Mouse (Mus musculus) lung, adult 18-20 months (tissue): ENCODE results near the gene Spi1.

Experiments
- DNase-seq, 2 experiments: peaks; one replicate each; pipeline ENCODE4 v3.0.0; 2022; ENCODE audit warnings: mixed read lengths in 2 of 2

Spi1 gene

DNA sequence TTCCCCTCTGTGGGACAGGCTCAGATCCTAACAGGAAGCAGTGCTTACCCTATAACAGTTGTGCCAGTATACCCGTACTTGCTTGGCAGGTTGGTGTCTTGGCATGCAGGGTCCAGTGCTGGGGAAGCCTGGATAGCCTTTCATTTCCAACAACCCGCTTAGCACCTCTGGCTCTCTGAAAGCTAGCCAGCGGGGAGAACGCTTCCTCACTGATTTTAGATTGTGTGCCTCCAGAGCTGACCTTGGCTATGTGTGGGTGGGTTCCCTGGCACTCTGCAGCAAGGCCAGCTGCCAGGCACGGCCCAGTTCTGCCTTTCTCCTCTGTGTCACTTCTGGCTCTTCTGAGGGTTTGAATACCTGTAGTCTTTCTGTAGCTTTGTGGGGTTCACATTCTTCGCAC lies 47.9 kb downstream of the Spi1 start:
- DNase-seq: no peak

DNA sequence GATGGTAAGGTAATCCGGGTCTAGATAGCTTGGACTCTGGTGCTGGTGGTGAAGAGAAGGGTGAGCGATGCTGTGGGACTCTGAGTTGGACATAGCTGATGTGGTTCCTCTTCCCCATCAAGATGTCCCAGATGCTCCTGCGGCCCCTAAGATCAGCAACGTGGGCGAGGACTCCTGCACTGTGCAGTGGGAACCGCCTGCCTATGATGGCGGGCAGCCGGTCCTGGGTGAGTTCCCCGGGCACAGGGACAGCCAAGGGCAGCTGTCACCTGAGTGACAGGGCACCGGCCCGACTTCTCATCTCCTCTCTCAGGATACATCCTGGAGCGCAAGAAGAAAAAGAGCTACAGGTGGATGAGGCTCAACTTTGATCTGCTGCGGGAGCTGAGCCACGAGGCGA lies 49.1 kb downstream of the Spi1 start:
- DNase-seq: no peak

DNA sequence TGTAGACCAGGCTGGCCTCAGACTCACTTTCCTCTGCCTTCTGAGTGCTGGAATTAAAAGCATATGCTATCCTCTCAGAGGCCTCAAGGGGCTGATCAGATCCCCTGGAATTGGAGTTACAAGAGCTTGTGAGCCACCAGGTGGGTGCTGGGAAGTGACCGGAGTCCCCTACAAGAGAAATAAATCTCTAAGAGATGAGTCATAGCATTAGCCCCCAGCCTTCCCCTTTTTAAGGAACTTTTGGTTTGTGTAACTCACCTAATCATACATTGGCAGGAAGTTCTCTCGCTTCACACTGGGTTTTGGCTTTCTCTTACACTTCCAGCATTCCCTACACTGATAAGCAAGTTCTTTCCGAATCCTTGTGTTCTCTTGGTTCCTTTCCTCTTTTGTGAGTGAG lies 49.8 kb downstream of the Spi1 start:
- no peak for DNase-seq

DNA sequence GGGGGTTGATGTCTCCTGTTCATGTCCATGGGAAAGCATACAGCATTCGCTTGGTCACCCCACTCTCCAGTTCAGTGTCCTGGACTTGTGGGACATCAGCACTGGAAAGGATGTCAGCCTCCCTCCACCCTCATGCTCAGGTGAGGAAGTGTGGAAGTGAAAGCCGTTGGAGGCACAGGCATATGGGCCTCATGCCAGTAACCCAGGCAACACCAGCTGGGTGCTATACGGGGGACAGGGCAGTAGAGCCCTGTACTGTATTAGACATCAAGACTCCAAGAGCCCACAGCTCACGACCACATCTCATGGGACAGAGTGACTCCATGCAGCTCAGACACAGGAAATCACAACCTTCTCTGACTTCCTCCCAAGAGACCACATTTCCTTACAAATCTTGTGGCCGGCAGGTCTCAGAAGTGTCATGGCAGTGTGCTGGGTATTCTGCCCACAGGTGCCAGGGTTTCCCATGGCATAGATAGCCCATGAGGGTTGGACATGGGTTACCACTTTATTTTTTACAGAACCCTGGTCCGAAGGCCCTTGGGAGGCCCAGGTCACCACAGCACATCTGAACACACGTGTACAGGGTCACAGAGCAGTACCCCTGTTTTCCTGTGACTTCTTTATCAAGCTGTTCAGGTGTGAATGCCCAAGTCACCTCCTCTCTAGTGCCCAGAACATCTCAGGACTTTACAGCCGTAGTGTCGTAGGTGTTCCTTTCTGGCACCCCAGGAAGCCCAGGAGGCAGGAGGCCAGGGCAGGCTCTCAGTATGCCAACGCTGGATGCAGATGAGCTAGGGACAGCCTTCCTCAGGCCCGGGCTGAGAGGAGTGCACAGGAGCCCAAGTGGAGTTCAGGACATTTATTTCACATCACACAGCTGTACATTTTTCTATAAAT lies 54.6 kb downstream of the Spi1 start:
- DNase-seq: no peak

DNA sequence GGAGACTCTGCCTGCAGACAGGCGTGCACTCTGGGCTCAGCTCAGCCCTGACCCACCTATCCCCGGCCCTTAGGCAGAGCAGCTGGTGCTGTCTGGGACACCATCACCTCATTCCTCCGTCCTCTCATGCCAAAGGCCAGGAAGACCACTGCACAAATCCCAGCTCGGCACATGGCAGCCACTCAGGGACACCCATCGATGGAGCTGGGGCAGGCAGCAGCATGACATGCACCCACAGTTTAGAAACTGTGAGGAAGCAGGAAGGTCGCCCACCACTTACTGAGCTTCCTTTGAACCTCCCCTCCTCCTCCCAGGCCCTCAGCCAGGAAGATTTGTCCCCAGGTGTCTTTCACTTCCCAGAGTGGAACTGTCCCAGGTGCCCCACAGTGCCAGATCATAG lies 55.3 kb downstream of the Spi1 start:
- DNase-seq: no peak

DNA sequence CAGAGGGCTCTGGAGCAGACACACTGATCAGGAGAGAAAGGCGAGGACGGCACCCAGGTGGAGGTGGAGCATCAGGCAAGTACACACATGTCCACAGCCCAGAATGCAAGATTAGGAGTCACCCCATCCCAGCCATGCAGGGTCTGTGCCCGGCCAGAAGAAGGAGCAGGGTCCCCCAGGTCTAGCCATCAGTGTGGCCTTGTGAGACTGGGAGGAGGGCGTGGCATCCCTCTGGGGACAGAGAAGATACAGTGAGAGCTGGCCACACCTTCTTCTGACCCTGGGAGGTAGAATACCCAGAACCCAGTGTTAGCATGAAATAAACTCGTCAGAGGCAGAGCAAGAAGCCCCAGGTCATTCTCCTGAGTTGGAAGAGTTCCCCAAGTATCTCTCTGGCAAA lies 57.1 kb downstream of the Spi1 start:
- DNase-seq: no peak

DNA sequence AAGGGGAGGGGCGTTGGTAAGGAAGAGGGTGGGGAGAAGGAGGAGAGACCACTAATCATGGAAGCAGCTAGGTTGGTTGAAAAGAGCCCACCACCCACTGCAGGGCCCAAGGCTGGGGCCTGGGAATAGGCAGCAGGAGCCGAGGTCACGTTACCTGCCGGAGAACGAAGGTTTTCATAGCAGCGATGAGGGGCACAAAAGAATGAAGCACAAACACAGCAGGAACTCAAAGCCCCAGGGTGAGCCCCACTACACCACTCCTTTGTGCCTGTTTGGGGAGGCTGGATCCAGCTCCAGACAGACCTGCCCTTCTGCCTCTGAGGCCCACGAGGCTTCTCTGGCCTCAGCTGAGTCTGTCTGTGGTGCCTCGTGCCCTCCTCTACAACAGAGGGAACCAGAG lies 57.6 kb downstream of the Spi1 start:
- no peak for DNase-seq

DNA sequence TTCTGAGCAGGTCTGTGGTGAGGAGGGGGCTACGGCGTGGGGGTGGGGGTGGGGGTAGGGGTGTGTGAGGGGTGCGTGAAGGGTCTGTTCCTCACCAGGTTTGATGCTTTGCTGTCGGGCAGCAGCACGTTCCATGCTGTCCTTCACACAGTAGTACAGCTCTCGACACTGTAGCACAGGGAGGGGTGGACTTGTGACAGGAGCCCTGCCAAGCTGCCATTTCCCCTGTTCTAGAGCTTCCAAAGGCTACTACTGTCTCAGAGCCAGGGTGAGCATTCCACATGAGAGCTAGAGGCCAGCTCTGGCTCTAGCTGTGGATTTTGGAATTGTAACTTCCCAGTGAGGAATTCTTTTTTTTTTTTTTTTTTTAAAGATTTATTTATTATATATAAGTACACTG lies 60.7 kb downstream of the Spi1 start:
- DNase-seq: no peak

DNA sequence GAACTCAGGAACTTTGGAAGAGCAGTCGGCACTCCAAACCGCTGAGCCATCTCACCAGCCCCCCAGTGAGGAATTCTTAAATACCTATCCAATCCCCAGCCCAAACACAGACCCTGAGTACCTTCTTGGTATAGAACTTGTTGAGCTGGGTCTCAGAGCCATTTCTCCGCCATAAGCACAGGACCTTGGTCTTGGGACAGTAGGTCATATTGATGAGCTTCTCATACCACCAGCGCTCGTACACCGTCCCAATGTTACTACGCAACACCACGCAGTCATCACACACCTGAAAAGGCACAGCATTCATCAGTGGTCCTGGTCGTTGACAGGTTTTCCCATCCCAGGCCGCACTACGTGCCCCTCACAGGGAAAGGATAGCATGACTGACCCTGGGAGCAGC lies 61.2 kb downstream of the Spi1 start:
- DNase-seq: no peak

DNA sequence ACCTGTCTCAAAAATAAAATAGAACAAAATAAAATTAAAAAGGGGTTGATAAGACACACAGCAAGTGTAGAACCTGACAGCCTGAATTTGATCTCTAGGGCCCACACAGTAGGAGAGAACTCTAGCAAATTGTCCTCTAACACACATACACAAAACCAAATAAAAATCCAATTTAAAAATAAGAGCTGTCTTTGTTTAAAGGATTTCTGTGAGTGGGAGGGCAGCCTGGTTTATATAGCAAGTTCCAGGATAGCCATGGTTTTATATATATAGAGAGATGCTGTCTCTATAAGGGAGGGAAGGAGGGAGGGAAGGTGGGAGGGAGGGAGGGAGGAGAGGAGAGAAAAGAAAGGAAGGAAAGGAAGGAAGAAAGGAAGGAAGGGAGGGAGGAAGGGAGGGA lies 65.9 kb downstream of the Spi1 start:
- no peak for DNase-seq

DNA sequence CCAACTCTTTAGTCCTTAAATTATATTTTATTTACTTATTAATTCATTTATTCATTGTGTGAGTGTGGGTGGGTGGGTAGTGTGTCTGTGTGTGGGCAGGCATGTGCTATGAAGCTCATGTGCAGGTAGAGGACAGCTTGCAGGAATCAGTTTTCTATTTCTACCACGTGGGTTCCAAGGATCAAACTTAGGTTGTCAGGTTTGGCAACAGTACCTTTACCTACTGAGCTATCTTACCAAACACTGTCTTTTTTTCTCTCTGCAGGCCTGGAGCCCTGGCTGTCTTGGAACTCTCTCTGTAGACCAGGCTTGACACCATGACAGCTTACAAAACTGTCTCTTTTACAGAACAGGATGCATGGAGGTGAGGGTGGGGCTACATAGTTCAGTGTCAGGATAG lies 69.1 kb downstream of the Spi1 start:
- no peak for DNase-seq

DNA sequence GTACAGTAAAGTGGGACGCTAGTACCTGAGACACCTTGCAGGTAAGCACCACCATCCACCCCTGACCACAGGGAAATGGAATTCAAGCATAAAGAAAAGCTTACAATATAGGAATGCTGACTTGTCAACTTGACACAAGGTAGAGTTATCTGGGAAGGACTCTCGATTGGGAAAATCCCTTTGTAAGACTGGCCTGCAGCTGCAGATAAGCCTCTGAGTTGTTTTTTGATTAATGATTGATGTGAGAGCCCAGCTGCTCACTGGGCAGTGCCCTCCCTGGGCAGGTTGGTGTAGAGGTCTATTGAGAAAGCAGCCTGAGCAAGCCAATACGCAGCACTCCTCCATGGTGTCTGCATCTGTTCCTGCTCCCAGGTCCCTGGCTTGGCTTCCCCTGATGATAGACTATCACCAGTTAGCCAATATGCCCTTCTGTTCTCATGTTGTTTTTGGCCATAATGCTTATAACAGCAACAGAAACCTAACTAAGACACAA lies 70.7 kb downstream of the Spi1 start:
- DNase-seq: no peak

DNA sequence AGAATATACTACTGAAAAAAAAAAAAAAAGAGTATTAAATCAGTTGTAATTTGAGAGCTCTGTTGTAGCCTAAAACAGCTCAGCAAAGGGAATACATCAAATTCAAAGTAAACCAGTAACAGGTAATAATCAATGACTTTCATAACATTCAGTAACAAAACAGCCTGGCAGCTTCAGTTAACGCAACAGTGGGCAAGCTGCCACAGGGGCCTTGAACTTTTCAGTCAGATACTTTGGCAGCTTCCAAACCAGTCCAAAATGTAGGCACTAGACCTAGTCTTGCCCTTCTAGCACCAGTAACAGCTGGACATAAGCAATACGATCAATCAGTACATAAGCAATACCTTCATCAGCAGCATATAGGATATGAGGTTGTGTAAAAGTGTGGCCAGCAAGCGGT lies 71.9 kb downstream of the Spi1 start:
- no peak for DNase-seq

DNA sequence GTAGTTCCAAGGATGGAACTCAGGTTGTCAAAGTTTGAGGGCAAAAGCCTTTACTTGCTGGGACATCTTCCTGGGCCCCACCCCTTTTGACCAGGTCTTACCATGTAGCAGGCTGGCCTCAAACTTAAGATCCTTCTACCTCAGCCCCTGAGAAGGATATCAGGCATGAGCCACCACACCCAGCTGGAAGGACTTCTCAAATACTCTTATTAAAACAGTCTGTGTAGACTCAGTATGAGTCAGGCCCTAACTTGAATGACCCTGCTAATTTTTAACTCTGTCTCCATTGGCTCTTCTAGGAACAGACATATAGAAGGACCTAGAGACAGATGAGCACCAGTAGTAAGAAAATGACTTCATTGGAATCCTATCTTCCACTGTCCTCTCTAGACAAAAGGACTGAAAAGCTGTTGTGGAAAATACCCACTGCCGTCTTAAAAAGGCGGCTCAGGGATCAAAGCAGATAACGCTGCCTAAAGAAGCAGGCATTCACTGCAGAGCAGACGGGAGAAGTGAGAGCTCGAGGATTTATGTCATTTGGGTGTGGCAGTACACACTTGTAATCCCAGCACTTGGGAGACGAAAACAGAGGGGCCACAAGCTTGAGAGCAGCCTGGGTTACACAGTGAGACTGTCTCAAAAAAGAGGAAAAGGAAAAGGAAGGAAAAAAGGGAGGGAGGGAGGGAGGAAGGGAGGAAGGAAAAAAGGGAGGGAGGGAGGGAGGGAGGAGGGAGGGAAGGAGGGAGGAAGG lies 75.0 kb downstream of the Spi1 start:
- no peak for DNase-seq

DNA sequence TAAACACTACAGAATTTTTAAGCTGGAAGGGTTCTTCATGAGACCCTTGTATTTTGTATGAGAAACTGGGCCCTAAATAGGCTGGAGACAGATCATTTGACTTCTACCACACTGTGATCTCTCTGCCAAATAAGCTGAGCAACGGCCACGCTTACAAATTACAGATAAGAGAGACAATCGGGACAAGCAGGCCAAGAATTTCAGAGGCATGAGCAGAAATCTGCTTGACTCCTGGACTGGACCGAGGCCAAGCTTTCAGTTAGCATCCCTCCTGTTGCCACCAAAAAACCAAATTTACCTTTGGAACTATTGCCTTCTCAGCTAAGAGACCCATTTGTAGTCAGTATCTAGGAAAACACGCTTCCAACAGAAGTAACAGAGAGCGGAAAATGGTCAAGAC lies 78.4 kb downstream of the Spi1 start:
- peak in 1 of 2 experiments; percentile 35 for DNase-seq

DNA sequence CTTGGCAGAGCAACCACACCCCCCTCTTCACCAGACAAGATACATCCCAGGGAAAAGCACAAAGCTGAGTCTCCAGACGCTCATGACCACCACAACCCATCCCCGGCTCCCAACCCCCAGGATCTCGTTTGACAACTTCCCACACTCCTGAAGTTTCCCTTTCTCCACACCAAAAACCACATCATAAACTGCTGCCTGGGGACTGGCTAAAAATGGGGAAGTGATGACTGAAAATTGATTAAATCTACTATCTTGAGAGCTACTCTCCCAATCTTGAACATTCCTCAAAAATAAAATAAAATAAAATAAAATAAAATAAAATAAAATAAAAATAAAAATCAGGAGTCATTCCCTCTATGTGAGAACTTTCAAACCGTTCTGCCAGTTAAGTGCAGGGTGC lies 80.8 kb downstream of the Spi1 start:
- no peak for DNase-seq

DNA sequence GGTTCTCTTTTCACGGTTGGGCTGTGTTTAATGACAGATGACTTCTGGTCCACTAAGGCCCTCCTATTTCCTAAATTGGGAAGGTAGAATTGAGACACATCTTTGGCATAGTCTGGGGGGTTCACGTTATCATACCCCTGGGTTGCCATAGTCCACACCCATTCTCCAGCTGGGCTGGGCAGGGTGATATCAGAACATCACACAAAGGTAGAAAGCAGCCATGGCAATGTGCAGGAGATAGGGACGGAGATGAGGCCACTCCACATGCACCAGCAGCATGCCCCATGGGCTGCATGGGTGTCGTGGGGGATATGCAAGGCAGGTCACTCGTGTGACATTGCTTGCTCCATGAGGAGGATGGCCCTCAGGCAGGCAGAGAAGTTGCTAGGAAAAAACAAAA lies 81.3 kb downstream of the Spi1 start:
- DNase-seq: no peak

DNA sequence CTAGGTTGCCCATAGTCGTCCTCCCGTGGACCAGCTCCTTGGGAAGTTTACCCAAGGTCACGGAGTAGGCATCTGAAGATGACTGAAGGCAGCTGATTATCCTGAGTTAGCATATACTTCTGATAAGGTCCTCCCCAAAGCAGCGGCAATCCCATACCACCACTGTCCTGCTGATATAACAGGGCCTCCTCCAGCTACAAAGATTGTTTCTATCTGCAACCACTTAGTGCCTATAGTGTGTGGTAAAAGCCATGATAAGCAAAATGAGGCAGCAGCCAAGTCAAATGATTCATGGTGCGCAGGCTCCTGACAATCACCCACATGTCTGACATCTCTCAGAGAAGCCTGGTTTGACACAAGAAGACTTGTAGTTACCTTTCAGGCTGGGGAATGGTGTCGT lies 82.8 kb downstream of the Spi1 start:
- no peak for DNase-seq
